Mouse (Mus musculus) embryo, embryonic 10.5 days (tissue): ENCODE measurements at regions not wholly inside any gene's neighbourhood (a gene's known extent, or its start where the extent isn't known, plus 50 kb on each side); places are given as distances from the start of the nearest gene placed in this dataset.

Source experiments
- DNase-seq: peaks from one replicate; pipeline ENCODE4 v3.0.0-alpha.2; 2015; ENCODE audit warnings: low spot score

DNA sequence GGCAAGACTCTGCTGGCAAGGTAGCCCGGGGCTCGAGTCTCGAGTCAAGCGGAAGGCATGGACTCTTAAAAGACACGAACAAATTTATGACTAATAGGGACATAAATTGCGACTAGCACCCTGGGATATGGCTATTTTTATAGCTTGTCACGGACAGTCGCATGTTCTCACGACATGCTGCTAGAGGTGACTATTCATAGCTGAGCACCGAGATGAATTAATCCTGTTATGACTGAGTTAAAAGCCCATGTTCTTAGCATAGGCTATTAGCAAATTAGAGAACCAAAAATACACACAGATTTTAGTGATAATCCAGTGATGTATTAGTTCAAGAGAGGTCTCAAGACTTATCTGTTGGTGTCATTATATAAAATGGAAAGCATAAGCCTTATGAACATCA lies 539.2 kb downstream of the Gm19410 start:
- DNase-seq, result no peak

DNA sequence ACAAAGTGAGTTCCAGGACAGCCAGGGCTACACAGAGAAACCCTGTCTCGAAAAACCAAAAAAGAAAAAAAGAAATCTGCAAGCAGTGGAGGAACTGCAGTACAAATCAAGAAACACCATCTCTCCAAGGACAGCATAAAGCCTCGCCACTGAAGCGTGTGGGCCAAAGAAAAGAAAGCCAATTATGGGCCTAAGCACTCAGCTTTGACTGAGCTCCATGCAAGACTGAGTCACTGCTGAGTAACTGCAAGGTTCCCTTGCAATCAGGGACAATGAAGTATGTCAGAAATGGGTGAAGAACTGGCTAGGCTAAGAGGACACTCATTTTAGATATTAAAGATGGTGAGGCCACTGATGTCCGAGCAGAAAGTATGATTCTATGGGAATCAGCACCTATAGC lies 540.7 kb downstream of the Gm19410 start:
- no peak for DNase-seq

DNA sequence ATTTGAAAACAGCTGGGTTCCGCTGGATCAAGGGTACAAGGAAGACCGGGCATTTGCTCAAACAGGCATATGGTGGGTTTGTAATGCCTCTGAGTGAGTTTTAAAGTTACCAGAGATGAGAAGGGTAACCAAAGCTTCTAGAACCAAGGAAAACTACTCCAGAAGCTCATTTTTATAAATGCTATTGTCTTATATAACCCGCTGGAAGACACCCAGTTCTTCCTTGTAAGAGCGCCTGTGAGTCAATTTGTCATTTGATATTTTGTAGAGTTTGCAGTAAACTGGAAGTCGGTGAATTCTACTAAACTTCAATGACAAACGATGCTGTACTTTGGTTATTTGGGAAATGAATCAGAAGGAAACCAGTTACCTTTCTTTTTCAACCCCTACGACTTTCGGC lies 541.9 kb downstream of the Gm19410 start:
- DNase-seq, result no peak

DNA sequence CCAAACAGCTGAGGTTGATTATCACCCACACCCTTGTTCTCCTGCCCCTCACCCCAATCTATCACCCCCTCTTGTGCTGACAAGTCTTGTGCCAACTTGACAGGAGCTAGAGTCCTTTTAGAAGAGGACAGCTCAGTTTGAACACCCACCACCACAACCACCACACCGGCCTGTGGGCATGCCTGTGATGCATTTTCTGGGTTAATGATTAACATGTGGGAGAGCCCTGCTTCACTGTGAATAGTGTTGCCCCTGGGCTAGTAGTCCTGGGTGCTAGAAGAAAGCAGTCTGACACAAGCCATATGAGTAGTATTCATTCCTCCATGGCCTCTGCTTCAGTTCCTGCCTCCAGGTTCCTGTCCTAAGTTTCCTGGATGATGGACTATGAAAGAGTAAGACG lies 542.5 kb downstream of the Gm19410 start:
- no peak for DNase-seq

DNA sequence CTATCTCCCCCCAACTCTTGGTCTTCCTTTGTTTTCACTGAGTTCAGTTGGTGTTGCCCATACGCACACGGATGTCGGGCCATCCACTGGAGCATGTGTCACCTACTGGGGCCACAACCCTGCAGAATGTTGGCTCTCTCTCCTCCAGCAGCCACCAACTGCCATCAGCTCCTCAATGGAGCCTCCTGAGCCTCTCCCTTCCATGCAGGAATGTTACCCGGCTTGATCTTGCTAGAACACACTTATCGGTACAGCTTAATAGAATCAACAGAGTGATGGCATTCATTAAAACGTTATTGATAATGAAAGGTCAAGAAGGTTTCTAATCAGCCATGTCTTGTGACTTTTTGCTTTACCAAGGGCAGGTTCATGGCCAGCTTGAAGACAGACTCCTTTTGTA lies 543.7 kb downstream of the Gm19410 start:
- no peak for DNase-seq

DNA sequence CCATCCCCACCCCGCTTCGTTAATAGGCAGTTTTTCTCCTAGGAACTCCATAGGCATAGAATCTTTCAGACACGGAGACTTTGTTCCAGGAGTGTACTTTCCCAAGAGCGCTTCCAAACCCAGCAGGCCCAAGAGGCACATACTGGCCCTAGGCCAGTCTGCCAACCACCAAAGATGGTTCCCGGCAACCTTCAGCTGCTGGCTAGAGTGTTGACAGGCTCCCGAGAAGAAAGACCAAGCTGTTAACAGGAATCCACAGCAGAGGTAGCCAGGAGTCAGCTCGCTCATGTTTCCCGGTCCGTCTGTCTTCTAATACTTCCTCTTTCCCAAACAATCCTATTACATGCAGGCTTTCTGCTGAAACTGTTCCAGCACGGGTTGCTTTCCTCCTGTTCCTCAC lies 544.4 kb downstream of the Gm19410 start:
- no peak for DNase-seq

DNA sequence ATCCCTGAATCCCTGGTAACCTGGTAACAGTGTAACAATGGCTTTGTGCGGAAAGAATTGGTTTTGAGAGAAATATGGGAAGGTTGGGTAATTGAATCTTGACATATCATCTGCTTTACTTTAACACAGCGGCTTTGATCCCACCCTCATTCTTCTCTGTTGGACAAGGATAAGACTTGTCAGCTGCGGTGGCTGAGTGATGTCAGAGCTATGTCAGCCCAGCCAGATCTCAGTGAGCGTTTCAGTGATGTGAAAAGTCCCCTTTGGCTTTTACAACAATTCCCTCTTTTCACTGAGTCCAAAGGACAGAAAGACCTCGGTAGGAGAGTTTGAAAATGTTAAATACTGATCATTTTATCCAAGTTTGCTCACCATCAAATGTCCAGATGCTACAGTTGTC lies 546.1 kb downstream of the Gm19410 start:
- no peak for DNase-seq

DNA sequence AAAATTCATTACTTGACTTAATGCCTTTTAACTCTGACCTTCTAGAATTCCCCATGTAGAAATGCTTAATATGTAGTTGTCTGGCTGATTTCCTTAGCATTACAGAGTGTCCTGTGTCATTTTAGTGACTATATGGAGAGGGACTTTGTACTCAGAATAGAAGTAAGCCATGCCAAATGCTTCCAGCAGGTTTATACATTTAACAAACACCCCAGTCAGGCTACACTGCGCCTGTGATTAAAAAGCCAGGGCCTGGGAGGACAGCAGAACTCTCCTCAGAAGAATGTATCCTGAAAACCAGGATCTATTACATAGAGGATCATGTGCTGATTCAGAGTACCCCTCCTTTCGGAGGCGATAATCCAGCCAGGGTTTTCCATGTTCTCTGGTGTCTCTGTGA lies 547.4 kb downstream of the Gm19410 start:
- no peak for DNase-seq

DNA sequence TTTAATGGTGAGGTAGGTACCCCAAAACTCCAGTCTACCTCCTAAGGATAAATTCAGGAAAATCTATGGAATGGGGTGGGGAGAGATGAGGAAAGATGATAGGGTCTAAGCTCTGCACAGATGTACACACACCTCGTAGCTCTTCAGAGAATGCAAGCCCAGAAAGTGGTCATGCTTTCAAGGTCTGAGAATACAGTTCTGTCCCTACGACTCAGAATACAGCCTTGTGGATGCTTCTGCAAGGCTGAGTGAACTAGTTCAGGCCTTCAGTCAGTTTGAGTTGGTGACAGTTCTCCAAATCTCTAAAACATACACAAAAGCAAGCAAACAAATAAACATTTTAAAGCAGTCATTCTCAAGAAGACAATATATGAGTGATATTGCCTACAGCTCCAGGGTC lies 552.8 kb downstream of the Gm19410 start:
- no peak for DNase-seq

DNA sequence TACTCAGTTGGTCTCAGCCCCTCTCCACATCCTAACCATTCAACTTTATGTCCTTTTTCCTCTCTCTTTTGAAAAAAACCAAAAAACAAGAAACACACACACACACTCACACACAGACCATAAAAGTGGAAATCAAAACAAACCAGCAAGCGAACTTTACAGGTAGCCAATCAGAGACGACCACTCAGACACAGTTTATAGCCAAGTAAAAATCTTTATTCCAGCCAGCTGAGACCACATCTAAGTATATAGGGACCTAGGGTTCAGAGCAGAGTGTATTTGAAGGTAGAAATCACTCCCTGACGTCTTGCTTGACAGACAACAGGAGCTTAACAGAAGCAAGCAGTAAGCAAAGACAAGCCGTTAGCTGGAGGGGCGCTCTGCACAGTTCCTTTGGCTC lies 553.3 kb downstream of the Gm19410 start:
- DNase-seq, result no peak

DNA sequence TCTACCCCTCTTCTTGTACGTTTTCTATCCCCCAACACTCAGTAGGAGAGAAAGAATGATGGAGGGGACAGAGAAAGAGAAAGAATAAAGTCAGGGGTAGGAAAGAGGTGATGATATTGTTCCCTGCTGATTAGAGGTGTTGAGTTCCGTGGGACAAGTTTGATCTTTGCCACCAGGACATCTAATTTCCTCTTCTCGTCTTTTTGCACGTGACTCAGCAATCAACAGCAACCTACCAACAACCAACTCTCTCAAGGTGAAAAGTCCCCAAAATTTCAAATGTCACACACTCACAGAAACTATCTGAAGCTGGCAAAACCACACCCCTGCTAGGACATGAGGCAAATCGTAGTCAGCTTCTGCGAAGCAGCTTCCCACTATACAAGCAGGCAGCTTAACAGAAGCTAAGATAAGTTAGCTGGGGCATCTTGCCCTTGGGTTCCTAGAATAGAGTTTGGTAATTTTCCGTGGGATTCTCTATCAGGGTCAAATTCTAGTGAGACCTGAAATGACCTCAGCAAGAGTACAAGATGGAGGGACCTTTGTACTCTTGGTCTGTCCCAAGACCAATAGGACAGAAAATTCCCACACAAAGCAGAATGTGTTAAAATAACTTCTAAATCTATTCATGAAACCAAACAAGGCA lies 553.8 kb downstream of the Gm19410 start:
- DNase-seq, result no peak

DNA sequence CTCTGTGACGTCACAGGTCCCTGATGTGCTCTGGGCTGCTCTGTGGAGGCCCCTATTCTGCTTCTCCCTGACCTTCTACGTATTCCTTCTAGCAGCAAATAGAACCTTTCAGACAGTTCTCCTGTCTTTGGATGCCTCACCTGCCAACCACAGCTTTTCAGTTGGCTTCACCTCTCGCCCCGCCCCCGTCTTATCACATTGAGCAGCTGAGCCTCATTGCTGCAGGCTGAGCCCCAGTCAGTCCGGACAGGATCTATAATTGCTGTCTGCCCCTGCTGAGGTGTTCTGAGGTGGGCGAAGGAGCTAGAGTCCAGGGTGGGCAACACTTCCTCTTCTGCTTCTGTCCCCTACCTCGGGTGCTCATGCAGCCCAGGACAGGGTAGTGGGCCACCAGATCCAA lies 556.5 kb downstream of the Gm19410 start:
- DNase-seq, result no peak

DNA sequence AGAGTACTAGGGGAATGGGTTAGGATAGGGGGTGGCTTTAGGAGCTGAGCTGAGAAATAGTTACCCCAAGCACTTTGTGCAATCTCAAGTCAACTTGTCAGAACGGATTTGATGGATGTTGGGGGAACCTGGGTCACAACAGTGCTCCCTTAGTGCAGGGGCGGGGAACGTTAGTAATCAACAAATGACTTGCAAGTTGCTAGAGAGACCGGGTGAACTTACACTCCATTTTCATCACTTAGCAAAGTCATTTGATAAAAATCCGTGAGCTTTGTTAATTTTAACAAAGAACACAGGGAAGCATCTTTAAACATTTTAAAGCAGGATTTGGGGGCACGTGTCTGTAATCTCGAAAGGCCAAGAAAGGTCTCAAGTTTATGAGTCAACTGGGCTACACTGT lies 557.0 kb downstream of the Gm19410 start:
- DNase-seq, result no peak

DNA sequence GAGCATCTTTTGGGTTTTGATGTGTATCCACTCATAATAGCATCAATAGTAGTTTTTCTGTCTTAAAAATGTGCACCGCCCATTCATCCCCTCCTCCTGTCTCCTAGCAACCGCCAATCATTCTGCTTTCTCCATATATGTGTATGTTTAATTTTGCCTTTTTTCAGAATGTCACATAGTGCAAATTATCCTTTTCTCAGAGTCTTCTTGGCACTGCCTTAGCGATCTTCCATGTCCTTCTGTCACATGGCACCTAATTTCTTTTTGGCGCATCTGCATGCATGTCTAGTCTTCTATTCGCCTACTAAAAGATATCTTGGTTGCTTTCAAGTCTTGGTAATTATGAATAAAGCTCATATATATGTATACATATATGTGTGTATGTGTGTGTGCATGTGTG lies 573.0 kb downstream of the Gm19410 start:
- DNase-seq, result no peak

DNA sequence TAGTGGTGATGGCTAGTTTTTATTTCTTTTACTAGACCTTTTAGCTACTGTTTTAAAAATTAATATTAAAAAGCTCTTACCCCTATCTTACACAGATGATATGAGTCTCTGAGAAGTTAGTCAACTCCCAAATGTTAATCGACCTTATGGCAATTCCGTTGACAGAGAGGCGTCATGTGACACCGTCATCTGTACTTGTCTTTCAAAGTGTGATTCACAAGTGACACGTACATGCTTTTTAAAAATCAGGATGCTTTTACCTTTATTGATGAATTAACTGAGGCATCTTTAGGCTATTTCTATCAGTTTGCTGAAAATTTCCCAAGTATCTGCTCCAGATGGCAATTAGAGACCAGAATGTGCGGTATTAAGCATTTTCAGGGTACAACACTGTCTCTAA lies 573.9 kb downstream of the Gm19410 start:
- DNase-seq, result no peak

DNA sequence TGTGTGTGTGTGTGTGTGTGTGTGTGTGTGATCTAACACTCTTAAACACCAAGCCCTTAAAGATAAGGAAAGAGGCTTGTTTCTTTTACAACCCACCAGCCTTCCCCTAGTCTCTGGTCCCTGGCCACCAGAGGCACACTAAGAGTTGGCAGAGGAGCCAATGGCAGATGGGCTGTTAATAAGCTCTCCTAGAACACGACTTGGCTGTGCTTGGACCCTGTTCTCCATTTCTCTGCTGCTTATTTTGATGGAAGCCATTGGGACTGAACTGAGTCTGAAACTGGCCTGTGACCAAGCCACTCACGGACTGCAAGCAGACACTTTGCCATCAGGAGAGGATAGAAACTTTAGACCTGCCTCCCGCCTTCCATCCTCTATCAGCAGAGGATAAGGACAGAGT lies 574.9 kb downstream of the Gm19410 start:
- DNase-seq, result no peak

DNA sequence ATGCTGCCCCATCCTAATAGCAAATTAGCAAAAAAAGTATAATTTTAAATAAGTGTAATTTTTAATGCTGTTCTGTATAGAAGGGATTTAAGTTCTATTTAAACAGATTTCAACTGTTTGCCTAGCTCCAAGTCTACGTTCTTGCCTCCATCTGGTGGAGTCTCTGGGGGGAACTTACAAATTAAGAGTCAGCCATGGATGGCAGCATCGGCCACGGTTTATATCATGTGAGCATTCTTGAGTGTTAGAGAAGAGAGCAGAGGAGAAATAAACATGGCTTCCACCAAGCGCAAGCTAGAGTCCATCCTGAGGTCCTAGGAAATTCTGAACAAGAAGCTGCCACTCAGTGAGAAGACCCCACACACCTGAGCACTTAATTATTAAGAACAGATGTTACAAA lies 576.4 kb downstream of the Gm19410 start:
- DNase-seq, result no peak

DNA sequence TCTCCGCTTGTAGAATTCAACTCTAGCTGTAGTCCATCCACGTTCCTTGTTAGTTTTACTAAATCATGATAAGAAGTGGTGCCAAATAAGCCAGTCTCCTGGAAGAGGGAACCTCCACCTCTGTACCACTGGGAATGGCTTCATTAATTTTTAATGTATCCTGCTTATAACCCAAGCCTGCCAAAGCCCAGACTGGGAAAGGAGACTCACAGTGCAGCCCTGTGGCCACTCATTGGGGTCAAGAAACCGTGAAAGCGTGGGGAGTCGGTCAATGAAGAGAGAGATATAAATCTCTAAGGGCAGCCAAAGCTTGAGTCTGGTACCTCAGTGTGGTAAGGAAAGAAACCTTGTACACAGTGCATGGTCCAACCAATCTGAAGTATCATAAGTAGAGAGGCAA lies 577.1 kb downstream of the Gm19410 start:
- no peak for DNase-seq

DNA sequence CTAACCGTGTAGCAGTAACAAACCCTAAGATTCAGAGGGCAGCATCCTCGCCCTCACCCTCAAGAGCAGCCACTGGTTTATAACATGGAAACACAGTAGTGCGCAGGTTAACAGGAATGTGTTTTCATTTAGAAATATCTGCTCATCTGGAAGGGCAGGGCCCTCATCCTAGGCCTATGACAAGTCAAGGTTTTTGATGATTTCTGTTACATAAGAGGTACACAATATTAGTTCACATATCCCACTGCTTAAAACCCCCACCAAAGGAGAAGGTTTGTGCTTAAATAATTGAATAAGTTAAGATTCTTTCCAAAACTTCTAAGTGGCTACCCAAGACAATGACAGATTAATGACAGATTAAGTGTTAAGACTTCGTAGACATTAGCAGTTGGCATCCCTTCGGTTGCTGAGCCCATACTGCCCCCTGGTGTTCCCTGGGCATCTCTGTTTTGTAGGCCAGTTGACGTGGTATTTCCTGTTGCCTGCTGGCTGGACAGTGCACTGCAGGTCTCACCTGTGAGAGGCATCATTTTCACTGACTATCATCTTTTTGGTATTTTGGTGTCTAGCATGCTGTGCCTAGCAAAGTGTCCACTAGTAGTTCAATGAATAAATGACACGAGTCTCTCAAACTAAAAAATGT lies 581.2 kb downstream of the Gm19410 start:
- DNase-seq, result peak; percentile 89

DNA sequence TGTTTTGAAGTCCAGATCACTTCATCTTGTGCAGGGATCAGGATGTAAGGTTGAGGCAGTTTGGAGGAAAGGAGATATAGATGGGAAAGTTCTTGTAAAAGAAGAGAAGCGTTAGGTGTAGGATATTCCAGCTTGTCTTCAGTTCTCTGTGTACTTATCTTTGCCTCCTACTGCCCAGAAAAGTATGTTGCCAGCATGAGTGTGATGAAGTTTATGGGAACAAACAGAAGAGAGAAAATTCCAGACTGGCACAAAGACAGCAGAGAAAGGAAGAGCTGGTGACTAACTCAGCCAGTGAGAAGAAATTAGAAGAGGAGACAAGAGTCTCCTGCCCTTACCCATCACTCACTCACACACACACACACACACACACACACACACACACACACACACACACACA lies 582.5 kb downstream of the Gm19410 start:
- DNase-seq, result no peak

DNA sequence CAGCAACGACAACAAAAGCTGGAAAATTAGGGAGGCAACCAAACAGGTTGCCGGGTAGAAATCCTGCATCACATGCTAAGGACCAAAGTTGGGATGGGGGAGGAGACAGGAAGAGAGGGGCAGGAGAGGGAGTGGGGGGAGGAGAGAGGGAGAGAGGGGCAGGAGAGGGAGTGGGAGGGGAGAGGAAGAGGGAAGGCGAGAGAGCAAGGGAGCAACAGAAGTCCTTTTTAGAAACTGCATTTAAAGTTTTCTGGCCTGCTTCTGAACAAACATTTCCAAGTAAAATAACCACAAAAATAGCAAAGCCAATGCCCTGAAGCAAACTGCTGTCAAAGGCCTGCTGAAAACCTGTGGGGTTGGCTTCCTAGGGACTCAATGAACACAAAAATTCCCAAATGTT lies 589.3 kb downstream of the Gm19410 start:
- DNase-seq, result peak; percentile 56

DNA sequence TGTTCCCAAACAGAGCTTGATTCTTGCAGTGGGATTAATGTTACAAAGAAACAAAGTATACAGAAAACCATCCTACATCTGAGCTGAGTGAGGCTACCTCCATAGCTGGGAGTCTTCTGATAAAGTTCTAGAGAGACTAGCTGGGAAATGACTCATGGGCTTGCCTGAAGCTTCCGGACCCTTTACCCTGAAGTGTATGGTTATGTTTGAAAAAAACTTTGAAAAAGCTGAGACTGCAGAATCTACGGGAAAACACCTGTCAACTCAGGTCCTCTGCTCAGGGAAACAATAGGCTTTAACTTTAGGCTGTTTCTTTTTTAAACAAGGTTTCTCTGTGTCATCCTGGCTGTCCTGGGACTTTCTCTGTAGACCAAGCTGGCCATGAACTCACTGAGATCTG lies 593.4 kb downstream of the Gm19410 start:
- no peak for DNase-seq

DNA sequence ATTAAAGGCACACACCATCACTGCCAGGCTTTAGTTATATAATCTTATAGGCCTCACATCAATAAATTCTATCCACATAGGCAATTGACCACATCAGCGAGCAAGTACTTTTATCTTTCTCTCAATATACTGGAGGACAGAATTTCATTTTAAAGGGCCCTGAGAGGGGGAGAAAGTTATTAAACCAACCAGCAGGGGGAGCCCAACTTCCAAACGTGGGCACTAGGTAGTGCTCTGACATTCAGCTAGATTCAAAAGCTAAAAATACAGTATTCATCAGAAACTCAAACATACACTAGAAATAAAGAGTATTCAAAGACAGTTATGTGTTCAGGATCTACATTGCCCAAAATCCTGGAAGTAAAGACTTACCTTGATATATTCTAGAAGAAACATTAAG lies 595.7 kb downstream of the Gm19410 start:
- DNase-seq, result peak; percentile 88

DNA sequence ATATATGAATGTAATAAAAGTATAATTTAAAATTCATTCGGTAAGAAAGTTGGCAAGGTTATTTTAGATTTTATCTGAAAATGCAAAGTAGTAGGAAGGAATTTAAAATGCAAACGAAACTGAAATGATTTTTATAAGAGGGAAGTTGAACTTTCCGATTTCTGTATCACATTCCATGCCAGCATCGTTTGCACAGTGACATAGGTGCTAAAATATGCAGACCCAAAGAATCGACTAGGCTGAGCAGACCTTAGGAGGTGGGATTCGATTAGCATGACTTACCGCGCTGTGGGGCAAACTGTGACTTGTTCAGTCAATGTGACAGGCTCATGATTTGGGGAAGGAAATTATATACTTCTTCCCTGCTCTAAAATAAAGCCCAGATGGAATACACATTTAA lies 596.2 kb downstream of the Gm19410 start:
- DNase-seq, result no peak
